Mouse (Mus musculus): ENCODE data around the gene Dclre1a. TPM values are rescaled to one million over a fixed set of nuclear protein-coding genes. Genes with fewer than 3 reads are reported as not detected.

Gene Dclre1a
- total and polyA plus RNA-seq, 2 experiments from 2014 or later = 7.5 to 13.2 TPM

GRCm38 (mm10) chr19:56548230-56549032, 409 bp upstream of the Dclre1a start, which contains the start of gene Nhlrc2:
Gene Nhlrc2, plus strand, starts transcription at chr19:56548261.
- ATAC-seq (ENCODE audit: low FRiP score) (peak; percentile 87), DNase-seq (ENCODE audit: low spot score) (peak; percentile 86)
- peaks cover 13% of the 10 kb centered on the region; the same call in 1 of the 2 replicates for H3K36me3 ChIP-seq (ENCODE audit: insufficient read depth, low read length)
- under 1% methylated on average over 68 of the region's 69 CpGs for WGBS
- 0 out of 2 replicates have a peak, but pooled peaks have one; percentile 2 for TF ChIP-seq CTCF (IDR thresholded peaks at IDR 0.05)
- H3K9ac ChIP-seq (replicated peaks; ENCODE audit: low read length, poor library complexity, severe bottlenecking) = peak within 1 kb of the TSS; percentile 92
- no peaks in the 10 kb centered on the region for H3K9me3 ChIP-seq (ENCODE audit: low read length)
- peak within 1 kb of the TSS; percentile 83 for H3K27ac ChIP-seq (ENCODE audit: low read depth, low read length)
- no peaks in the 10 kb centered on the region for H3K27me3 ChIP-seq (ENCODE audit: insufficient read depth, low read length)
- peaks cover 4% of the 10 kb centered on the region for H3K4me1 ChIP-seq (ENCODE audit: insufficient read depth, low read length)
- H3K4me2 ChIP-seq (ENCODE audit: low read depth, low read length, poor library complexity, severe bottlenecking) = peak within 1 kb of the TSS; percentile 65
- peak within 1 kb of the TSS; percentile 78 for H3K4me3 ChIP-seq (ENCODE audit: low read depth, low read length)

- Histone ChIP-seq H3K4me2 (ENCODE audit: low read depth, low read length, poor library complexity, severe bottlenecking) (no peak overlapping the region), H3K27me3 (ENCODE audit: insufficient read depth, low read length) (no peaks in the 10 kb centered on the region), H3K27ac (ENCODE audit: low read depth, low read length) (no peak overlapping the region), H3K4me3 (ENCODE audit: low read depth, low read length) (no peak overlapping the region), H3K9ac (replicated peaks; ENCODE audit: low read length, poor library complexity, severe bottlenecking) (no peak overlapping the region), H3K9me3 (ENCODE audit: low read length) (no peaks in the 10 kb centered on the region), H3K4me1 (ENCODE audit: insufficient read depth, low read length) (peaks cover 4% of the 10 kb centered on the region), H3K36me3 (ENCODE audit: insufficient read depth, low read length) (peaks cover 6% of the 10 kb centered on the region; the same call in 1 of the 2 replicates)
- no peak for TF ChIP-seq CTCF (IDR thresholded peaks at IDR 0.05)
- ATAC-seq (ENCODE audit: low FRiP score) (no peak), DNase-seq (ENCODE audit: low spot score) (no peak)
Observed at GRCm38 (mm10) chr19:56546031-56546430, 2.0 kb downstream of the Dclre1a start.

GRCm38 (mm10) chr19:56544681-56545388, 3.2 kb downstream of the Dclre1a start:
- DNase-seq (ENCODE audit: low spot score) (no peak), ATAC-seq (ENCODE audit: low FRiP score) (no peak)
- H3K9me3 ChIP-seq (ENCODE audit: low read length) = no peaks in the 10 kb centered on the region
- H3K4me1 ChIP-seq (ENCODE audit: insufficient read depth, low read length) = peaks cover 4% of the 10 kb centered on the region
- peaks cover 8% of the 10 kb centered on the region; the same call in 1 of the 2 replicates for H3K36me3 ChIP-seq (ENCODE audit: insufficient read depth, low read length)
- H3K4me2 ChIP-seq (ENCODE audit: low read depth, low read length, poor library complexity, severe bottlenecking) = no peak overlapping the region
- 93% methylated on average over 13 of the region's 13 CpGs for WGBS
- H3K27ac ChIP-seq (ENCODE audit: low read depth, low read length) = no peak overlapping the region
- H3K27me3 ChIP-seq (ENCODE audit: insufficient read depth, low read length) = no peaks in the 10 kb centered on the region
- H3K9ac ChIP-seq (replicated peaks; ENCODE audit: low read length, poor library complexity, severe bottlenecking) = no peak overlapping the region; the same call in 1 of the 2 replicates
- no peak for TF ChIP-seq CTCF (IDR thresholded peaks at IDR 0.05)
- no peak overlapping the region for H3K4me3 ChIP-seq (ENCODE audit: low read depth, low read length)

GRCm38 (mm10) chr19:56543320-56543719, 4.7 kb downstream of the Dclre1a start:
- no peak for TF ChIP-seq CTCF (IDR thresholded peaks at IDR 0.05)
- H3K9ac ChIP-seq (replicated peaks; ENCODE audit: low read length, poor library complexity, severe bottlenecking) = no peak overlapping the region
- ATAC-seq (ENCODE audit: low FRiP score) = no peak

GRCm38 (mm10) chr19:56535765-56536164, 12.3 kb downstream of the Dclre1a start:
- H3K4me1 ChIP-seq (ENCODE audit: insufficient read depth, low read length) = no peaks in the 10 kb centered on the region
- 94% methylated on average over 9 of the region's 9 CpGs for WGBS
- no peak overlapping the region for H3K4me3 ChIP-seq (ENCODE audit: low read depth, low read length)
- no peak overlapping the region for H3K27ac ChIP-seq (ENCODE audit: low read depth, low read length)
- H3K9me3 ChIP-seq (ENCODE audit: low read length) = no peaks in the 10 kb centered on the region
- H3K27me3 ChIP-seq (ENCODE audit: insufficient read depth, low read length) = no peaks in the 10 kb centered on the region
- no peak overlapping the region for H3K9ac ChIP-seq (replicated peaks; ENCODE audit: low read length, poor library complexity, severe bottlenecking)
- no peak for ATAC-seq (ENCODE audit: low FRiP score)
- peaks cover 9% of the 10 kb centered on the region; the same call in 1 of the 2 replicates for H3K36me3 ChIP-seq (ENCODE audit: insufficient read depth, low read length)
- no peak for TF ChIP-seq CTCF (IDR thresholded peaks at IDR 0.05)
- no peak overlapping the region for H3K4me2 ChIP-seq (ENCODE audit: low read depth, low read length, poor library complexity, severe bottlenecking)
- DNase-seq (ENCODE audit: low spot score) = no peak

More at GRCm38 (mm10) chr19:56543320-56543719, 4.7 kb downstream of the Dclre1a start:
- Histone ChIP-seq H3K4me2 (ENCODE audit: low read depth, low read length, poor library complexity, severe bottlenecking) (no peak overlapping the region), H3K4me1 (ENCODE audit: insufficient read depth, low read length) (no peaks in the 10 kb centered on the region; the same call in 1 of the 2 replicates), H3K4me3 (ENCODE audit: low read depth, low read length) (no peak overlapping the region), H3K27ac (ENCODE audit: low read depth, low read length) (no peak overlapping the region), H3K9me3 (ENCODE audit: low read length) (no peaks in the 10 kb centered on the region), H3K36me3 (ENCODE audit: insufficient read depth, low read length) (peaks cover 9% of the 10 kb centered on the region; the same call in 1 of the 2 replicates), H3K27me3 (ENCODE audit: insufficient read depth, low read length) (no peaks in the 10 kb centered on the region)
- no peak for DNase-seq (ENCODE audit: low spot score)
- 94% methylated on average over 12 of the region's 12 CpGs for WGBS

Measured in midbrain, postnatal 0 days (tissue).